Mouse (Mus musculus) stomach, embryonic 16.5 days (tissue): ENCODE measurements around the gene Timm17a. TPM values are rescaled to one million over a fixed set of nuclear protein-coding genes. Genes with fewer than 3 reads are reported as not detected.

Source experiments
- ATAC-seq: fragments of 200-750 bp; cut with Nextera tagmentation; 2 replicates; pipeline ENCODE4 v1.8.0; 2017; ENCODE audit warnings: moderate number of reproducible peaks, moderate TSS enrichment; ENCODE audit not compliant: insufficient read depth, low FRiP score
- H3K27ac ChIP-seq: fragments of 300-500 bp; sonication (generic); 2 replicates; pipeline ENCODE4 v1.5.1; 2014; ENCODE audit warnings: low read length
- H3K27me3 ChIP-seq: fragments of 300-500 bp; sonication (generic); 2 replicates; pipeline ENCODE4 v1.6.1; 2014; ENCODE audit warnings: low read length, control low read depth, mixed read lengths; ENCODE audit not compliant: control insufficient read depth, insufficient read depth
- H3K36me3 ChIP-seq: fragments of 300-500 bp; sonication (generic); 2 replicates; pipeline ENCODE4 v1.6.1; 2014; ENCODE audit warnings: low read length; ENCODE audit not compliant: control insufficient read depth, insufficient read depth
- H3K4me1 ChIP-seq: fragments of 300-500 bp; sonication (generic); 2 replicates; pipeline ENCODE4 v1.6.1; 2014; ENCODE audit warnings: low read length, control low read depth, mixed read lengths; ENCODE audit not compliant: control insufficient read depth, insufficient read depth
- H3K4me2 ChIP-seq: fragments of 300-500 bp; sonication (generic); 2 replicates; pipeline ENCODE4 v1.6.1; 2014; ENCODE audit warnings: low read depth, low read length, mixed read lengths
- H3K4me3 ChIP-seq: fragments of 300-500 bp; sonication (generic); replicated peaks from 2 replicates; pipeline ENCODE4 v1.5.1; 2014; ENCODE audit warnings: mild to moderate bottlenecking, low read length
- H3K9ac ChIP-seq: fragments of 300-500 bp; sonication (generic); 2 replicates; pipeline ENCODE4 v1.6.1; 2014; ENCODE audit warnings: low read length
- H3K9me3 ChIP-seq: fragments of 300-500 bp; sonication (generic); replicated peaks from 2 replicates; pipeline ENCODE4 v1.6.1; 2016; ENCODE audit warnings: low read length, control low read depth; ENCODE audit not compliant: control insufficient read depth
- WGBS: fragments of 180-500 bp; shearing (Covaris S2); extraction: QIAGEN DNeasy Blood & Tissue Kit; methylation state at CpG from one replicate; pipeline ENCODE4 v1.1.7; 2014; 5-methylcytosine and 5-hydroxymethylcytosine counted together
- polyA plus RNA-seq: library from polyadenylated mRNA; unstranded; fragments of >200 nt; fragmentation: Nextera tagmentation; extraction: Ambion mirVana; gene quantifications from 2 replicates; pipeline ENCODE4 v1.2.1, GENCODE M21; 2015

Gene Timm17a
- polyA plus RNA-seq, 1 experiment from 2014 or later = 219 TPM

DNA sequence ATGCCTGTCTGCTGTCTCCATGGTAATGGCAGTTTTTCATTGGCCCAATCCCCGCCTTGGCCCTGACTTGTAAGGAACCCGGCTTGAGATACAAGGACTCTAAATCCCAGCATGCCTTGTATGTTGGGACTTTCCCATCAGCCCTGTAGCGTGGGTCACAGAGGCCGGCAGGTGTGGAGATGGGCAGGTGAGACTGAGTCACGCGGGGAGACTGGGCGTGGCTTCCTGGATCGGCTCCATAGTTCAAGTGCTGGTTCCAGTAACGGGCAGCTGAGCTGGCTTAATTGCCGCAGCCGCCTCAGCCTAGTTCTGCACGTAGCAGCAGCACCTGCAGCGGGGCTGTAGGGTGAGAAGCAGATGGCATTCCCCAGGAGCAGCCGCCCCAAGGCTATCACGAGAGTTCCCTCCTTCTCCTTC is 65.1 kb downstream of the Timm17a start:
- H3K4me1 ChIP-seq = peaks cover 6% of the 10 kb centered on the region; the same call in 1 of the 2 replicates
- no peaks in the 10 kb centered on the region for H3K9me3 ChIP-seq
- H3K27me3 ChIP-seq = no peaks in the 10 kb centered on the region
- WGBS = 4% methylated on average over 15 of the region's 15 CpGs
- no peaks in the 10 kb centered on the region for H3K36me3 ChIP-seq
- peak; percentile 83 for ATAC-seq
- peak overlapping the region; percentile 12 for H3K4me3 ChIP-seq
- peak overlapping the region; percentile 19; the same call in 1 of the 2 replicates for H3K9ac ChIP-seq
- H3K4me2 ChIP-seq = peak overlapping the region; percentile 27
- peak overlapping the region; percentile 61 for H3K27ac ChIP-seq

Other genes with a start within 250 kb of the Timm17a start
- 1.1 and 1.2 TPM in 2 replicates for gene Lgr6, start 208.5 kb downstream of the Timm17a start, polyA plus RNA-seq
- gene Ptpn7, start 181.1 kb downstream of the Timm17a start, polyA plus RNA-seq = 1.6 and 2.8 TPM in 2 replicates
- 35.3 and 37.6 TPM in 2 replicates for gene Arl8a, start 167.0 kb downstream of the Timm17a start, polyA plus RNA-seq
- gene Gpr37l1, start 146.1 kb downstream of the Timm17a start, polyA plus RNA-seq = 0.90 and 1.3 TPM in 2 replicates
- gene Elf3, start 55.2 kb downstream of the Timm17a start, polyA plus RNA-seq = 161 and 211 TPM in 2 replicates
- 129 and 131 TPM in 2 replicates for gene Rnpep, start 29.7 kb downstream of the Timm17a start, polyA plus RNA-seq
- 17.5 and 20.2 TPM in 2 replicates for gene Lmod1, start 11.0 kb upstream of the Timm17a start, polyA plus RNA-seq
- 37.2 and 38.8 TPM in 2 replicates for gene Shisa4, start 61.5 kb upstream of the Timm17a start, polyA plus RNA-seq
- 92.4 and 94.8 TPM in 2 replicates for gene Ipo9, start 116.7 kb upstream of the Timm17a start, polyA plus RNA-seq